Comparison of ENCODE assay signal across 12 mouse cellular contexts in genomic region chr10:39532008-39532740, GRCm38 (mm10).
DNase-seq lines count a peak whose midpoint lies in the region; ATAC-seq lines count a peak whose summit lies in the region.
"Had no signal": no experiment of that assay in that cellular context is flagged by ENCODE, and none has a peak within 500 bp of the region (broad histone marks: within the 10 kb centered on the region; RNA-seq: fewer than 3 reads in every experiment).

No protein-coding gene starts in this region.

- no peak overlapping the region for H3K4me2 ChIP-seq in heart, embryonic 13.5 days
- no peak overlapping the region for H3K4me2 ChIP-seq in forebrain, embryonic 16.5 days (ENCODE audit: low read length)

- no peak overlapping the region for H3K4me3 ChIP-seq in heart, embryonic 13.5 days
- no peak overlapping the region for H3K4me3 ChIP-seq in forebrain, embryonic 16.5 days (replicated peaks; ENCODE audit: low read length)
- H3K4me3 ChIP-seq in limb, embryonic 10.5 days: peak overlapping the region; percentile 36

- peaks cover 34% of the 10 kb centered on the region for H3K4me1 ChIP-seq in heart, embryonic 13.5 days
- H3K4me1 ChIP-seq in forebrain, embryonic 16.5 days (replicated peaks; ENCODE audit: control insufficient read depth, insufficient read depth, low read length): peaks cover 26% of the 10 kb centered on the region
- H3K4me1 ChIP-seq in limb, embryonic 10.5 days: peaks cover 59% of the 10 kb centered on the region

- intact Hi-C loops in heart, postnatal 10 days (cut with DNase I): no loop called here

- no peaks in the 10 kb centered on the region for H3K27me3 ChIP-seq in heart, embryonic 13.5 days (replicated peaks)
- no peaks in the 10 kb centered on the region for H3K27me3 ChIP-seq in forebrain, embryonic 16.5 days (replicated peaks; ENCODE audit: control insufficient read depth, insufficient read depth, low read length)
- no peaks in the 10 kb centered on the region for H3K27me3 ChIP-seq in limb, embryonic 10.5 days (ENCODE audit: low read depth, poor library complexity, severe bottlenecking)

- peak overlapping the region; percentile 14; the same call in 1 of the 2 replicates for H3K9ac ChIP-seq in heart, embryonic 13.5 days
- no peak overlapping the region for H3K9ac ChIP-seq in forebrain, embryonic 16.5 days (replicated peaks; ENCODE audit: low read depth, low read length)

- DNase-seq in heart, postnatal 10 days: no peak
- DNase-seq in ZHBTc4 (ENCODE audit: low read depth, low spot score): peak; percentile 58
- DNase-seq in limb, embryonic 10.5 days (ENCODE audit: low spot score): peak; percentile 61
- no peak for DNase-seq in left cerebral cortex, adult 8-10 months (ENCODE audit: low spot score in 2 of 2)
- DNase-seq in spleen, adult 12 weeks (ENCODE audit: low spot score): no peak
- DNase-seq in urinary bladder, postnatal 25 days (ENCODE audit: low spot score): no peak
- DNase-seq: adrenal gland, postnatal 36 days; cerebellum, adult 8-10 months; heart, postnatal 36 days; thymus, postnatal 36 days had no signal

- 65% methylated on average over 20 of the region's 20 CpGs for whole genome bisulfite sequencing in heart, embryonic 13.5 days
- WGBS in forebrain, embryonic 16.5 days: 69% methylated on average over 20 of the region's 20 CpGs
- WGBS in limb, embryonic 10.5 days: 44% methylated on average over 20 of the region's 20 CpGs

- peaks cover 60% of the 10 kb centered on the region for H3K36me3 ChIP-seq in heart, embryonic 13.5 days
- peaks cover 7% of the 10 kb centered on the region for H3K36me3 ChIP-seq in forebrain, embryonic 16.5 days (ENCODE audit: control insufficient read depth, insufficient read depth)
- H3K36me3 ChIP-seq in limb, embryonic 10.5 days: peaks cover 5% of the 10 kb centered on the region; the same call in 1 of the 2 replicates

- no peak overlapping the region for H3K27ac ChIP-seq in heart, embryonic 13.5 days (replicated peaks)
- 0 out of 2 replicates have a peak overlapping the region, but pooled peaks have one; percentile 37 for H3K27ac ChIP-seq in forebrain, embryonic 16.5 days (ENCODE audit: low read length)
- peak overlapping the region; percentile 82 for H3K27ac ChIP-seq in limb, embryonic 10.5 days

- no peaks in the 10 kb centered on the region for H3K9me3 ChIP-seq in heart, embryonic 13.5 days
- H3K9me3 ChIP-seq in forebrain, embryonic 16.5 days (ENCODE audit: control insufficient read depth, low read length): no peaks in the 10 kb centered on the region
- H3K9me3 ChIP-seq in limb, embryonic 10.5 days (replicated peaks): no peaks in the 10 kb centered on the region

- ATAC-seq in heart, embryonic 13.5 days (ENCODE audit: extremely low read depth, insufficient number of reproducible peaks, low FRiP score, low TSS enrichment): no peak
- ATAC-seq in forebrain, embryonic 16.5 days: no peak

Comparison
In these comparisons a context has a peak if more than half of its experiments do, and no peak if none do; other contexts are left out.
1. DNase-seq: peak in ZHBTc4 (single experiment) and limb, embryonic 10.5 days (single experiment); none in heart, postnatal 10 days (0 of 2), left cerebral cortex, adult 8-10 months (0 of 2), spleen, adult 12 weeks (single experiment) and urinary bladder, postnatal 25 days (single experiment).